Mouse (Mus musculus): ENCODE data around the gene Ddx39.

Ddx39 gene

GRCm38 (mm10) chr8:83737346-83737745, 22.4 kb downstream of the Ddx39 start:
- no peak for DNase-seq (ENCODE audit: low read depth, low spot score)

- no peak for DNase-seq (ENCODE audit: low read depth, low spot score)
These were observed 23.0 kb downstream of the Ddx39 start for GRCm38 (mm10) chr8:83737852-83738562.

- DNase-seq (ENCODE audit: low read depth, low spot score) = no peak
These were observed 24.2 kb downstream of the Ddx39 start for GRCm38 (mm10) chr8:83738949-83739710.

- DNase-seq (ENCODE audit: low read depth, low spot score) = peak; percentile 91
These were observed 24.9 kb downstream of the Ddx39 start for GRCm38 (mm10) chr8:83739711-83740468.

- no peak for DNase-seq (ENCODE audit: low read depth, low spot score)
These were observed 25.6 kb downstream of the Ddx39 start for GRCm38 (mm10) chr8:83740586-83740975.

GRCm38 (mm10) chr8:83740976-83741741, 26.2 kb downstream of the Ddx39 start, which contains the start of gene Adgre5:
Gene Adgre5, minus strand, starts transcription at chr8:83741326.
- DNase-seq (ENCODE audit: low read depth, low spot score) = peak; percentile 81

- peak; percentile 85 for DNase-seq (ENCODE audit: low read depth, low spot score)
These were observed 27.1 kb downstream of the Ddx39 start for GRCm38 (mm10) chr8:83741849-83742655.

GRCm38 (mm10) chr8:83742968-83743367, 28.0 kb downstream of the Ddx39 start:
- DNase-seq (ENCODE audit: low read depth, low spot score) = no peak

- DNase-seq (ENCODE audit: low read depth, low spot score) = no peak
These were observed 29.1 kb downstream of the Ddx39 start for GRCm38 (mm10) chr8:83744070-83744469.

GRCm38 (mm10) chr8:83747661-83748346, 32.8 kb downstream of the Ddx39 start:
- DNase-seq (ENCODE audit: low read depth, low spot score) = peak; percentile 83

- DNase-seq (ENCODE audit: low read depth, low spot score) = peak; percentile 93
These were observed 33.7 kb downstream of the Ddx39 start for GRCm38 (mm10) chr8:83748708-83749107.

- peak; percentile 46 for DNase-seq (ENCODE audit: low read depth, low spot score)
These were observed 34.3 kb downstream of the Ddx39 start for GRCm38 (mm10) chr8:83749265-83749664.

GRCm38 (mm10) chr8:83754149-83754548, 39.2 kb downstream of the Ddx39 start:
- no peak for DNase-seq (ENCODE audit: low read depth, low spot score)

- DNase-seq (ENCODE audit: low read depth, low spot score) = peak; percentile 40
These were observed 41.3 kb downstream of the Ddx39 start for GRCm38 (mm10) chr8:83756273-83756672.

- no peak for DNase-seq (ENCODE audit: low read depth, low spot score)
These were observed 42.2 kb downstream of the Ddx39 start for GRCm38 (mm10) chr8:83757084-83757607.

GRCm38 (mm10) chr8:83758298-83758697, 43.3 kb downstream of the Ddx39 start:
- peak; percentile 71 for DNase-seq (ENCODE audit: low read depth, low spot score)

- no peak for DNase-seq (ENCODE audit: low read depth, low spot score)
These were observed 44.3 kb downstream of the Ddx39 start for GRCm38 (mm10) chr8:83759231-83759759.

GRCm38 (mm10) chr8:83764116-83764515, 49.1 kb downstream of the Ddx39 start:
- DNase-seq (ENCODE audit: low read depth, low spot score) = no peak

GRCm38 (mm10) chr8:83764717-83765116, 49.7 kb downstream of the Ddx39 start:
- DNase-seq (ENCODE audit: low read depth, low spot score) = no peak

Measured in CD4-positive helper T cell, adult 2 months (primary cell).